Mouse (Mus musculus): ENCODE results near the gene Crispld2. TPM values are rescaled to one million over a fixed set of nuclear protein-coding genes. Genes with fewer than 3 reads are reported as not detected.

The Crispld2 gene
- polyA plus RNA-seq, 1 experiment, result 4.1 TPM

GRCm38 (mm10) chr8:120096486-120096885 is 104.2 kb downstream of the Crispld2 start:
- no peak for DNase-seq (ENCODE audit: low read depth in 1 of 2, low spot score in 2 of 2)
- whole genome bisulfite sequencing, result 76% methylated on average over 2 of the region's 2 CpGs
- H3K4me3 ChIP-seq (ENCODE audit: extremely low read depth, insufficient read depth, insufficient read length), result no peak overlapping the region
- no peak overlapping the region for H3K27ac ChIP-seq (ENCODE audit: insufficient read depth, low read length)
- H3K36me3 ChIP-seq (ENCODE audit: control insufficient read depth, insufficient read depth, low read length), result peaks cover 10% of the 10 kb centered on the region
- TF ChIP-seq POLR2A (IDR thresholded peaks at IDR 0.05; ENCODE audit: low read depth, low read length) (no peak), CTCF (IDR thresholded peaks at IDR 0.05; ENCODE audit: extremely low read depth, insufficient read depth, insufficient read length, insufficient replicate concordance) (no peak)
- H3K27me3 ChIP-seq (ENCODE audit: control insufficient read depth, insufficient read depth, low read length), result no peaks in the 10 kb centered on the region
- H3K4me1 ChIP-seq (ENCODE audit: control insufficient read depth, insufficient read depth, insufficient read length), result no peaks in the 10 kb centered on the region

GRCm38 (mm10) chr8:120100388-120101067 is 108.3 kb downstream of the Crispld2 start:
- Histone ChIP-seq H3K27ac (ENCODE audit: insufficient read depth, low read length) (peak overlapping the region; percentile 95; the same call in 1 of the 2 replicates), H3K36me3 (ENCODE audit: control insufficient read depth, insufficient read depth, low read length) (no peaks in the 10 kb centered on the region), H3K4me1 (ENCODE audit: control insufficient read depth, insufficient read depth, insufficient read length) (peaks cover 9% of the 10 kb centered on the region; the same call in 1 of the 2 replicates), H3K4me3 (ENCODE audit: extremely low read depth, insufficient read depth, insufficient read length) (peak overlapping the region; percentile 96), H3K27me3 (ENCODE audit: control insufficient read depth, insufficient read depth, low read length) (no peaks in the 10 kb centered on the region)
- no peak for DNase-seq (ENCODE audit: low read depth in 1 of 2, low spot score in 2 of 2)
- 5% methylated on average over 25 of the region's 25 CpGs for WGBS
- TF ChIP-seq POLR2A (IDR thresholded peaks at IDR 0.05; ENCODE audit: low read depth, low read length) (no peak), CTCF (IDR thresholded peaks at IDR 0.05; ENCODE audit: extremely low read depth, insufficient read depth, insufficient read length, insufficient replicate concordance) (no peak)

GRCm38 (mm10) chr8:120101068-120101972 is 109.1 kb downstream of the Crispld2 start, which contains the start of gene Zdhhc7:
Gene Zdhhc7 (minus strand): TSS chr8:120101482.
- peak within 1 kb of the TSS; percentile 95 for H3K27ac ChIP-seq (ENCODE audit: insufficient read depth, low read length)
- DNase-seq (ENCODE audit: low read depth in 1 of 2, low spot score in 2 of 2), result peak; percentile 44 to 68
- under 1% methylated on average over 88 of the region's 88 CpGs for WGBS
- no peaks in the 10 kb centered on the region for H3K27me3 ChIP-seq (ENCODE audit: control insufficient read depth, insufficient read depth, low read length)
- peaks cover 9% of the 10 kb centered on the region; the same call in 1 of the 2 replicates for H3K4me1 ChIP-seq (ENCODE audit: control insufficient read depth, insufficient read depth, insufficient read length)
- H3K36me3 ChIP-seq (ENCODE audit: control insufficient read depth, insufficient read depth, low read length), result no peaks in the 10 kb centered on the region
- peak within 1 kb of the TSS; percentile 96 for H3K4me3 ChIP-seq (ENCODE audit: extremely low read depth, insufficient read depth, insufficient read length)
- TF ChIP-seq POLR2A (IDR thresholded peaks at IDR 0.05; ENCODE audit: low read depth, low read length), result peak; percentile 45; the same call in 1 of the 2 replicates
- no peak for TF ChIP-seq CTCF (IDR thresholded peaks at IDR 0.05; ENCODE audit: extremely low read depth, insufficient read depth, insufficient read length, insufficient replicate concordance)

Other genes starting within 250 kb of the Crispld2 start
- gene Tldc1, start 214.0 kb upstream of the Crispld2 start, polyA plus RNA-seq (2012; rRNA removed), result 4.8 and 6.2 TPM in 2 replicates
- gene Cotl1, start 151.9 kb upstream of the Crispld2 start, polyA plus RNA-seq (2012; rRNA removed), result 606 and 770 TPM in 2 replicates
- 27.2 and 54.6 TPM in 2 replicates for gene Klhl36, start 130.2 kb upstream of the Crispld2 start, polyA plus RNA-seq (2012; rRNA removed)
- 77.8 and 81.9 TPM in 2 replicates for gene Usp10, start 82.1 kb upstream of the Crispld2 start, polyA plus RNA-seq (2012; rRNA removed)
- gene Gm20388, start 81.6 kb upstream of the Crispld2 start, polyA plus RNA-seq (2012; rRNA removed), result 26.1 and 26.4 TPM in 2 replicates
- gene Zdhhc7, start 109.0 kb downstream of the Crispld2 start, polyA plus RNA-seq (2012; rRNA removed), result 45.8 and 57.9 TPM in 2 replicates
- 20.6 and 25.8 TPM in 2 replicates for gene 6430548M08Rik, start 121.7 kb downstream of the Crispld2 start, polyA plus RNA-seq (2012; rRNA removed)
- gene Fam92b, start 185.0 kb downstream of the Crispld2 start, polyA plus RNA-seq (2012; rRNA removed), result not detected in 2 replicates
- gene Gse1, start 236.0 kb downstream of the Crispld2 start, polyA plus RNA-seq (2012; rRNA removed), result 39.2 and 49.3 TPM in 2 replicates